Mouse (Mus musculus) gastrocnemius, postnatal 10 days (tissue): ENCODE measurements at regions not wholly inside any gene's neighbourhood (a gene's known extent, or its start where the extent isn't known, plus 50 kb on each side); places are given as distances from the start of the nearest gene placed in this dataset.

Experiments
- DNase-seq: peaks from one replicate; pipeline ENCODE4 v3.0.0; 2021; ENCODE audit warnings: mixed read lengths
- microRNA-seq, 2 experiments: library from miRNA; unstranded; fragments of <30 nt; microRNA quantifications; one replicate each; pipeline ENCODE4 v1.2.0; 2021

- DNase-seq = no peak
Measured at GRCm38 (mm10) chr2:172094159-172094558, 50.9 kb upstream of the Cbln4 start.

- no peak for DNase-seq
Measured at GRCm38 (mm10) chr2:172103881-172104655, 60.8 kb upstream of the Cbln4 start.

- no peak for DNase-seq
Measured at GRCm38 (mm10) chr2:172105241-172105640, 62.0 kb upstream of the Cbln4 start.

- DNase-seq = peak; percentile 25
Measured at GRCm38 (mm10) chr2:172110706-172111105, 67.4 kb upstream of the Cbln4 start.

GRCm38 (mm10) chr2:172113639-172114038 lies 70.4 kb upstream of the Cbln4 start:
- DNase-seq = no peak

- DNase-seq = no peak
Measured at GRCm38 (mm10) chr2:172115604-172116206, 72.4 kb upstream of the Cbln4 start.

GRCm38 (mm10) chr2:172127517-172127916 lies 84.3 kb upstream of the Cbln4 start:
- no peak for DNase-seq

- no peak for DNase-seq
Measured at GRCm38 (mm10) chr2:172131232-172131631, 88.0 kb upstream of the Cbln4 start.

GRCm38 (mm10) chr2:172132623-172133332 lies 89.5 kb upstream of the Cbln4 start:
- DNase-seq = no peak

- DNase-seq = no peak
Measured at GRCm38 (mm10) chr2:172140080-172140479, 96.8 kb upstream of the Cbln4 start.

GRCm38 (mm10) chr2:172143269-172143668 lies 100.0 kb upstream of the Cbln4 start:
- no peak for DNase-seq

GRCm38 (mm10) chr2:172148736-172149135 lies 99.6 kb upstream of the Mc3r start:
- DNase-seq = no peak

- no peak for DNase-seq
Measured at GRCm38 (mm10) chr2:172149734-172150133, 98.6 kb upstream of the Mc3r start.

- DNase-seq = no peak
Measured at GRCm38 (mm10) chr2:172150898-172151297, 97.4 kb upstream of the Mc3r start.

GRCm38 (mm10) chr2:172159909-172160308 lies 88.4 kb upstream of the Mc3r start:
- no peak for DNase-seq

GRCm38 (mm10) chr2:172177371-172177770 lies 70.9 kb upstream of the Mc3r start:
- no peak for DNase-seq

GRCm38 (mm10) chr2:172179301-172179700 lies 69.0 kb upstream of the Mc3r start:
- DNase-seq = no peak

GRCm38 (mm10) chr2:172197746-172198145 lies 50.5 kb upstream of the Mc3r start:
- DNase-seq = no peak

Small RNA genes lying in the stretch of these regions (microRNA-seq; reads per million reads assigned to microRNA genes)
- gene Gm44301 = 0 reads per million in 2 experiments
